Comparison of ENCODE assay signal across 26 mouse cellular contexts in the genomic region with DNA sequence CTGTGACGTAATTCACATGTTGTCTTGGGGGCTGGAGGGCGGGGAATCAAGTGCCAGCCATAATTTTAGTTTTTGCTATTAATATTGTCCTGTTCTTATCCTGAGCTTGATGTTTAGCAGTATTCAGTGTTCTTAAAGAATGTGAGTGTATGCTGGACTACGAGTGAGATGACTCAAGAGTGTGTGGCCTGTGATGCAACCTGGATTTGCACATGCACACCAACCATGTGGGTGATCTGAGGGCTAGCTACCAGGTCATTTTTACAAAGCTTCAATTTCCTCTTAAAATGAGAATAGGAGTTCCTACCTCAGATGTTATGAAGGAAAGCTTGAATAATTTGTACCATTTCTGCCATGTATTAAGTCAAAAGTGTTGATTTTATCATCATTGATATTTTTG.
DNase-seq lines count a peak whose midpoint lies in the region; ATAC-seq lines count a peak whose summit lies in the region.
"Had no signal": no experiment of that assay in that cellular context is flagged by ENCODE, and none has a peak within 500 bp of the region (broad histone marks: within the 10 kb centered on the region; RNA-seq: fewer than 3 reads in every experiment).

No protein-coding gene starts in this region.

- DNase-seq in NIH3T3 (ENCODE audit: low read depth) (peak; percentile 51), liver (no peak)
- DNase-seq in urinary bladder, postnatal 25 days (ENCODE audit: low spot score): no peak
- DNase-seq: adrenal gland, adult 2 months; adrenal gland, postnatal 10 days; adrenal gland, postnatal 25 days; B cell, adult 2 months; cerebellum, adult 11 months; cerebellum, adult 18-20 months; cerebellum, adult 8-10 months; cerebellum, adult 9-11 months; cerebellum, postnatal 14 days; cerebellum, postnatal 36 days; embryo, embryonic 11 days had no signal

- H3K9me3 ChIP-seq in megakaryocyte, embryonic 14.5 days: peaks cover 3% of the 10 kb centered on the region; the same call in 1 of the 2 replicates
- H3K9me3 ChIP-seq: embryonic facial prominence, embryonic 13.5 days; embryonic facial prominence, embryonic 15.5 days; forebrain, embryonic 10.5 days; forebrain, embryonic 12.5 days; G1E had no signal

- H3K4me3 ChIP-seq in megakaryocyte, embryonic 14.5 days (replicated peaks): peak overlapping the region; percentile 30
- H3K4me3 ChIP-seq: embryonic facial prominence, embryonic 13.5 days; embryonic facial prominence, embryonic 15.5 days; erythroblast, embryonic 14.5 days; forebrain, embryonic 10.5 days; forebrain, embryonic 12.5 days had no signal

- H3K4me1 ChIP-seq in megakaryocyte, embryonic 14.5 days: peaks cover 57% of the 10 kb centered on the region
- H3K4me1 ChIP-seq: embryonic facial prominence, embryonic 13.5 days; embryonic facial prominence, embryonic 15.5 days had no signal

- H3K27me3 ChIP-seq in megakaryocyte, embryonic 14.5 days (replicated peaks): no peaks in the 10 kb centered on the region
- H3K27me3 ChIP-seq: CH12.LX; embryonic facial prominence, embryonic 13.5 days; embryonic facial prominence, embryonic 15.5 days; forebrain, embryonic 12.5 days had no signal

- peaks cover 36% of the 10 kb centered on the region for H3K36me3 ChIP-seq in megakaryocyte, embryonic 14.5 days (replicated peaks; ENCODE audit: low read length)
- H3K36me3 ChIP-seq: embryonic facial prominence, embryonic 13.5 days; embryonic facial prominence, embryonic 15.5 days; forebrain, embryonic 10.5 days; forebrain, embryonic 12.5 days had no signal

- no peak for ATAC-seq in megakaryocyte, adult 5-6 weeks (ENCODE audit: poor library complexity, severe bottlenecking)
- ATAC-seq: CD4-positive, CD25-positive, alpha-beta regulatory T cell, adult 4 months; forebrain, embryonic 14.5 days; forebrain, embryonic 16.5 days had no signal
